Mouse (Mus musculus) forebrain, embryonic 15.5 days (tissue): ENCODE results near the gene Slc30a4. TPM values are rescaled to one million over a fixed set of nuclear protein-coding genes. Genes with fewer than 3 reads are reported as not detected.

Source experiments
- ATAC-seq: fragments of 200-750 bp; cut with Nextera tagmentation; replicated peaks from 2 replicates; pipeline ENCODE4 v1.8.0; 2017; ENCODE audit warnings: mild to moderate bottlenecking, moderate TSS enrichment, moderate library complexity
- H3K27ac ChIP-seq: fragments of 300-500 bp; sonication (generic); replicated peaks from 2 replicates; pipeline ENCODE4 v1.5.1; 2015; ENCODE audit warnings: mild to moderate bottlenecking, inconsistent platforms
- H3K27me3 ChIP-seq: fragments of 300-500 bp; sonication (generic); 2 replicates; pipeline ENCODE4 v1.6.1; 2015; ENCODE audit warnings: inconsistent platforms
- H3K36me3 ChIP-seq: fragments of 300-500 bp; sonication (generic); 2 replicates; pipeline ENCODE4 v1.6.1; 2015; ENCODE audit warnings: mild to moderate bottlenecking, inconsistent platforms
- H3K4me1 ChIP-seq: fragments of 300-500 bp; sonication (generic); 2 replicates; pipeline ENCODE4 v1.6.1; 2015; ENCODE audit warnings: inconsistent platforms
- H3K4me2 ChIP-seq: fragments of 300-500 bp; sonication (generic); replicated peaks from 2 replicates; pipeline ENCODE4 v1.6.1; 2015; ENCODE audit warnings: mild to moderate bottlenecking, inconsistent platforms
- H3K4me3 ChIP-seq: fragments of 300-500 bp; sonication (generic); 2 replicates; pipeline ENCODE4 v1.5.1; 2015; ENCODE audit warnings: mild to moderate bottlenecking, inconsistent platforms
- H3K9ac ChIP-seq: fragments of 300-500 bp; sonication (generic); replicated peaks from 2 replicates; pipeline ENCODE4 v1.6.1; 2015; ENCODE audit warnings: mild to moderate bottlenecking, inconsistent platforms
- H3K9me3 ChIP-seq: fragments of 300-500 bp; sonication (generic); 2 replicates; pipeline ENCODE4 v1.6.1; 2016; ENCODE audit warnings: inconsistent platforms
- WGBS: fragments of 180-500 bp; shearing (Covaris S2); methylation state at CpG from one replicate; pipeline ENCODE4 v1.1.7; 2015; ENCODE audit warnings: mixed read lengths; 5-methylcytosine and 5-hydroxymethylcytosine counted together
- microRNA counts: library from miRNA; unstranded; fragments of <30 nt; microRNA quantifications from one replicate; lab custom pipeline; 2016
- microRNA-seq: library from miRNA; unstranded; fragments of <30 nt; microRNA quantifications from one replicate; pipeline ENCODE4, GENCODE M21; 2016
- polyA plus RNA-seq: library from polyadenylated mRNA; unstranded; fragments of >200 nt; fragmentation: Nextera tagmentation; extraction: Ambion mirVana; gene quantifications from 2 replicates; pipeline ENCODE4 v1.2.1, GENCODE M21; 2015

Gene Slc30a4
- polyA plus RNA-seq, 1 experiment from 2014 or later: 7.9 TPM

GRCm38 (mm10) chr2:122637526-122637997, 64.9 kb downstream of the Slc30a4 start:
- Histone ChIP-seq H3K27me3 (peaks cover 9% of the 10 kb centered on the region; the same call in 1 of the 2 replicates), H3K9ac (peak overlapping the region; percentile 39), H3K36me3 (peaks cover 9% of the 10 kb centered on the region), H3K4me2 (peak overlapping the region; percentile 61), H3K4me1 (peaks cover 6% of the 10 kb centered on the region), H3K4me3 (peak overlapping the region; percentile 41), H3K27ac (no peak overlapping the region), H3K9me3 (no peaks in the 10 kb centered on the region)
- under 1% methylated on average over 36 of the region's 36 CpGs for WGBS
- ATAC-seq: peak; percentile 67

GRCm38 (mm10) chr2:122636686-122637085, 65.8 kb downstream of the Slc30a4 start, which contains the start of gene AA467197:
Gene AA467197 (plus strand): TSS chr2:122636986.
- H3K27ac ChIP-seq: no peak within 1 kb of the TSS
- ATAC-seq: no peak
- H3K4me3 ChIP-seq: peak within 1 kb of the TSS; percentile 41
- peaks cover 12% of the 10 kb centered on the region for H3K36me3 ChIP-seq
- no peaks in the 10 kb centered on the region for H3K9me3 ChIP-seq
- WGBS: 81% methylated on average over 3 of the region's 3 CpGs
- peak within 1 kb of the TSS; percentile 39 for H3K9ac ChIP-seq
- H3K27me3 ChIP-seq: peaks cover 9% of the 10 kb centered on the region; the same call in 1 of the 2 replicates
- peaks cover 15% of the 10 kb centered on the region for H3K4me1 ChIP-seq
- peak within 1 kb of the TSS; percentile 61 for H3K4me2 ChIP-seq

MicroRNA genes within 50 kb of the gene (microRNA counts, 519-probe panel; counts per million panel counts)
- microRNA mmu-miR-147 (lab: Ali Mortazavi, UCI): not detected

Small RNA genes within 50 kb of the gene (microRNA-seq; reads per million reads assigned to microRNA genes)
- gene Mir147: 10.8 reads per million, percentile 26 among the genes with 10 or more reads in this experiment

Other genes starting within 250 kb of the Slc30a4 start
- gene Gm14085, start 217.7 kb downstream of the Slc30a4 start, polyA plus RNA-seq: not detected in 2 replicates
- gene Gatm, start 91.4 kb downstream of the Slc30a4 start, polyA plus RNA-seq: 22.8 and 24.2 TPM in 2 replicates
- gene AA467197, start 65.7 kb downstream of the Slc30a4 start, polyA plus RNA-seq: not detected in 2 replicates
- gene Bloc1s6, start 35.8 kb upstream of the Slc30a4 start, polyA plus RNA-seq: 89.0 and 89.4 TPM in 2 replicates
- gene Sqor, start 62.6 kb upstream of the Slc30a4 start, polyA plus RNA-seq: 1.7 and 2.2 TPM in 2 replicates